Mouse (Mus musculus) CH12.LX (cell line): ENCODE measurements around the gene Foxk1. TPM values are rescaled to one million over a fixed set of nuclear protein-coding genes. Genes with fewer than 3 reads are reported as not detected.

Experiments used
- DNase-seq: peaks from one replicate; pipeline ENCODE4 v3.0.0-alpha.2; 2013; ENCODE audit errors: extremely low read depth
- H3K27ac ChIP-seq: 2 replicates; pipeline ENCODE4 v1.5.1; 2012; ENCODE audit warnings: low read depth, mild to moderate bottlenecking, control low read depth, moderate library complexity; ENCODE audit not compliant: insufficient read depth
- H3K27me3 ChIP-seq: replicated peaks from 2 replicates; pipeline ENCODE3; 2012; ENCODE audit warnings: inconsistent platforms
- H3K36me3 ChIP-seq, 2 experiments: replicated peaks in 1 of 2; 2 replicates each; pipeline versions ENCODE3 to v1.6.1; 2012; ENCODE audit warnings: inconsistent platforms in 1 of 2, low read length in 1 of 2, mild to moderate bottlenecking in 1 of 2, mixed read lengths in 1 of 2, moderate library complexity in 1 of 2; ENCODE audit not compliant: control insufficient read depth in 1 of 2, insufficient read depth in 1 of 2
- H3K4me1 ChIP-seq, 2 experiments: 2 replicates each; pipeline ENCODE4 v1.6.1; 2012; ENCODE audit warnings: inconsistent platforms in 1 of 2, moderate library complexity in 1 of 2; ENCODE audit not compliant: insufficient read depth in 2 of 2, control insufficient read depth in 1 of 2
- H3K4me2 ChIP-seq: 2 replicates; pipeline ENCODE4 v1.6.1; 2012; ENCODE audit warnings: low read depth, mild to moderate bottlenecking, control low read depth; ENCODE audit not compliant: poor library complexity, insufficient read depth, severe bottlenecking
- H3K4me3 ChIP-seq, 3 experiments: fragments of 150-350 bp in 1 of 3; sonication (generic) in 1 of 3; replicated peaks in 1 of 3; 2 replicates each; pipeline versions ENCODE3 to v1.5.1; 2011 to 2012; ENCODE audit warnings: low read depth in 2 of 3, low read length in 2 of 3, mild to moderate bottlenecking in 2 of 3, moderate library complexity in 2 of 3, control low read depth in 1 of 3, improper control_type of control experiment in 1 of 3, inconsistent platforms in 1 of 3, mixed read lengths in 1 of 3; ENCODE audit not compliant: poor library complexity in 1 of 3
- H3K79me2 ChIP-seq: replicated peaks from 2 replicates; pipeline ENCODE4 v1.6.1; 2012; ENCODE audit warnings: mild to moderate bottlenecking, moderate library complexity; ENCODE audit not compliant: control insufficient read depth, poor library complexity, insufficient read depth, severe bottlenecking; ENCODE audit errors: extremely low read depth
- H3K9ac ChIP-seq: 2 replicates; pipeline ENCODE4 v1.6.1; 2012; ENCODE audit warnings: low read depth, mild to moderate bottlenecking, control low read depth, moderate library complexity; ENCODE audit not compliant: insufficient read depth
- H3K9me3 ChIP-seq: replicated peaks from 2 replicates; pipeline ENCODE3; 2012; ENCODE audit warnings: low read length, inconsistent platforms, mixed read lengths
- BHLHE40 ChIP-seq: IDR thresholded peaks from 2 replicates; pipeline ENCODE4 v1.6.1; 2011; ENCODE audit warnings: mild to moderate bottlenecking, low read depth, low read length, improper control_type of control experiment
- CHD1 ChIP-seq: IDR thresholded peaks from 2 replicates; pipeline ENCODE4 v1.6.1; 2012; ENCODE audit warnings: low read depth, low read length, improper control_type of control experiment, inconsistent platforms
- CTCF ChIP-seq, 2 experiments: IDR thresholded peaks in 1 of 2; conservative IDR thresholded peaks in 1 of 2; 2 replicates each; pipeline ENCODE4 v1.5.1; 2011 to 2012; ENCODE audit warnings: low read depth in 2 of 2, low read length in 2 of 2, improper control_type of control experiment in 1 of 2, inconsistent platforms in 1 of 2, mild to moderate bottlenecking in 1 of 2, moderate library complexity in 1 of 2
- ELF1 ChIP-seq: IDR thresholded peaks from 2 replicates; pipeline ENCODE4 v1.6.1; 2014; ENCODE audit warnings: low read depth, mild to moderate bottlenecking, inconsistent platforms, low read length, improper control_type of control experiment
- EP300 ChIP-seq: IDR thresholded peaks from 2 replicates; pipeline ENCODE4 v1.6.1; 2011; ENCODE audit warnings: low read length, improper control_type of control experiment
- GABPA ChIP-seq: IDR thresholded peaks from 2 replicates; pipeline ENCODE4 v1.6.1; 2012; ENCODE audit warnings: low read depth, low read length, improper control_type of control experiment, inconsistent platforms; ENCODE audit not compliant: insufficient replicate concordance
- IRF4 ChIP-seq: IDR thresholded peaks from 2 replicates; pipeline ENCODE4 v1.6.1; 2014; ENCODE audit warnings: low read depth, mild to moderate bottlenecking, inconsistent platforms, low read length, improper control_type of control experiment
- MAFK ChIP-seq: IDR thresholded peaks from 2 replicates; pipeline ENCODE4 v1.6.1; 2011; ENCODE audit warnings: low read length, improper control_type of control experiment; ENCODE audit not compliant: insufficient replicate concordance
- MXI1 ChIP-seq: IDR thresholded peaks from 2 replicates; pipeline ENCODE4 v1.6.1; 2011; ENCODE audit warnings: mild to moderate bottlenecking, low read depth, low read length, improper control_type of control experiment
- USF1 ChIP-seq: IDR thresholded peaks from 2 replicates; pipeline ENCODE4 v1.6.1; 2014; ENCODE audit warnings: low read depth, mild to moderate bottlenecking, inconsistent platforms, low read length, improper control_type of control experiment
- ZKSCAN1 ChIP-seq: IDR thresholded peaks from 2 replicates; pipeline ENCODE4 v1.6.1; 2012; ENCODE audit warnings: low read depth, inconsistent platforms, low read length, improper control_type of control experiment, borderline replicate concordance
- dilution Hi-C: fragments of 300-500 bp; cut with MboI; formaldehyde crosslinking; loops from 2 replicates; pipeline ENCODE4 v1.14.3; 2020; ENCODE audit warnings: low sequenced_read_pairs; ENCODE audit not compliant: extremely low pct_unique_long_range_greater_than_20kb, extremely low pct_ligation_motif_present
- in situ Hi-C: fragments of 300-500 bp; cut with MboI; formaldehyde crosslinking; loops from 3 replicates; pipeline ENCODE4 v1.14.3; 2019; ENCODE audit warnings: low sequenced_read_pairs, low pct_ligation_motif_present, low pct_unique_long_range_greater_than_20kb, mixed read lengths
- polyA plus RNA-seq: library from polyadenylated mRNA; unstranded; fragments of >175 nt; gene quantifications from 2 replicates; pipeline ENCODE4 v1.2.1, GENCODE M21; 2012; ENCODE audit warnings: low read depth; ENCODE audit not compliant: insufficient read length
- total RNA-seq, 2 experiments: library from RNA; depleted of rRNA; stranded (reverse); fragments of 300-350 nt in 1 of 2; fragments of >200 nt in 1 of 2; gene quantifications; 2 replicates each; pipeline ENCODE4 v1.2.3; 2012 to 2014

Foxk1 gene
- total and polyA plus RNA-seq, 3 experiments: 5.3 to 23.4 (median 11.3) TPM

DNA sequence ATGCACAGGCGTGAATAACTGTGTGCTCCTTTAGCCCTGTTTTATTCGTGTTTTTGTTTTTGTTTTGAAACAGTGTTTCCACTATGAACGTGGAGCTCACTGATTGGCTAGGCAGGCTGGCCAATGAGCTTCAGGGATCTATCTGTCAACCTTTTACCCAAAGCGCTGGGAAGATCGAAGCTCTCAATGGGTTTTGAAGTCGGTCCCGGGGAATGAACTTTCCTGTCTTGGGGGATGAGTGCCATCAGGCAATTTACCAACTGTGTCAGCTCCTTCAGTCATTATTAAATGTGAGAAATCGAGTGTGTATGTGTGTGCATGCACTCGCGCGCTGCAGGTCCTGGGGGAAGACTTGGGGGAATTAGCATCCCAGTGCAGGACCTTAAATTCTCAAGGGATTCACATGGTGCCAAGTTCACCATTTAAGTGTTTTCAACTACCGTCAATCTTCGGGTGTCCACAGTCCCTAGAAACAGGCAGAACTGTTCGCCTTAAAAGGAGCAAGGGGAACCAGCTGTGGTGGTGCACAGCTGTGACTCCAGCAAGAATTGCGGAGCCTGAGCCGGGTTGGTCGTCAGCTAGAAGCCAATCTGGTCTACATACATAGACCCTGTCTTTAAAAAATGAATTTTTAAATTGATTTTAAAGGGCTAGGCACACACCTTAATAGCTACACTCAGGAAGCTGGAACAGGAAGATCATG is 965 bp upstream of the Foxk1 start:
- in situ Hi-C loops (loop anchor here (5.0 kb wide), 1 partner anchor 33 kb away; no protein-coding TSS in a partner anchor), dilution Hi-C loops (no loop called here)
- Histone ChIP-seq H3K4me1 (peaks cover 14 to 34% of the 10 kb centered on the region in 2 experiments), H3K9me3 (no peaks in the 10 kb centered on the region), H3K36me3 (peaks cover 4 to 26% of the 10 kb centered on the region in 2 experiments), H3K4me3 (no peak overlapping the region), H3K79me2 (peaks cover 29% of the 10 kb centered on the region), H3K4me2 (peak overlapping the region; percentile 82), H3K27me3 (no peaks in the 10 kb centered on the region), H3K9ac (peak overlapping the region; percentile 54; the same call in 1 of the 2 replicates), H3K27ac (no peak overlapping the region)
- TF ChIP-seq IRF4: no peak
- DNase-seq: no peak

GRCm38 (mm10) chr5:142401641-142402625 is 636 bp downstream of the Foxk1 start:
- Histone ChIP-seq H3K9ac (peak overlapping the region; percentile 91), H3K4me2 (peak overlapping the region; percentile 57), H3K79me2 (peaks cover 39% of the 10 kb centered on the region), H3K4me3 (peak overlapping the region; percentile 78 to 99 (median 98)), H3K4me1 (peaks cover 14 to 50% of the 10 kb centered on the region in 2 experiments), H3K27me3 (no peaks in the 10 kb centered on the region), H3K9me3 (no peaks in the 10 kb centered on the region), H3K27ac (peak overlapping the region; percentile 43; the same call in 1 of the 2 replicates), H3K36me3 (peaks cover 13 to 42% of the 10 kb centered on the region in 2 experiments)
- TF ChIP-seq ELF1 (no peak), CTCF (conservative IDR thresholded peaks at IDR 0.05 in 1 of 2, IDR thresholded peaks at IDR 0.05 in 1 of 2; ENCODE audit: low read depth in 2 of 2, low read length in 2 of 2) (0 out of 4 replicates have a peak, but pooled peaks of 1 of the 2 experiments have one; percentile 18)
- DNase-seq: no peak
- dilution Hi-C loops: no loop called here
- in situ Hi-C loops: loop anchor here (5.0 kb wide), 1 partner anchor 35 kb away; no protein-coding TSS in a partner anchor

- H3K27ac ChIP-seq: no peak overlapping the region
- dilution Hi-C loops (no loop called here), in situ Hi-C loops (loop anchor here (5.0 kb wide), 1 partner anchor 36 kb away; no protein-coding TSS in a partner anchor)
- H3K27me3 ChIP-seq: no peaks in the 10 kb centered on the region
- H3K36me3 ChIP-seq: peaks cover 13 to 59% of the 10 kb centered on the region in 2 experiments
- no peak for TF ChIP-seq USF1
- no peak for TF ChIP-seq BHLHE40
- TF ChIP-seq GABPA: no peak
- TF ChIP-seq ZKSCAN1: no peak
- no peak for TF ChIP-seq MXI1
- no peak for TF ChIP-seq CHD1
- no peak for TF ChIP-seq MAFK
- TF ChIP-seq EP300: no peak
- H3K4me3 ChIP-seq: no peak overlapping the region
- DNase-seq: no peak
- no peaks in the 10 kb centered on the region for H3K9me3 ChIP-seq
- peaks cover 17 to 68% of the 10 kb centered on the region in 2 experiments for H3K4me1 ChIP-seq
- no peak overlapping the region; the same call in 1 of the 2 replicates for H3K4me2 ChIP-seq
- H3K79me2 ChIP-seq: peaks cover 46% of the 10 kb centered on the region
- no peak overlapping the region for H3K9ac ChIP-seq
Observed at GRCm38 (mm10) chr5:142403694-142404093, 2.4 kb downstream of the Foxk1 start.
